Mouse (Mus musculus) hindbrain, embryonic 14.5 days (tissue): Measurements from ENCODE around the gene Syvn1. TPM values are rescaled to one million over a fixed set of nuclear protein-coding genes. Genes with fewer than 3 reads are reported as not detected.
A peak's percentile ranks its signal among the peaks of the same experiment; 100 is the strongest.
"Not testable (repeated sequence)": the region's sequence is repeated elsewhere in the genome, so short reads cannot be mapped to it uniquely, and the experiment has no call there.

Source experiments
- ATAC-seq: fragments of 200-750 bp; cut with Nextera tagmentation; 2 replicates; pipeline ENCODE4 v1.8.0; 2017; ENCODE audit warnings: moderate number of reproducible peaks, mild to moderate bottlenecking, moderate TSS enrichment, moderate library complexity; ENCODE audit not compliant: low FRiP score
- DNase-seq: peaks from one replicate; pipeline ENCODE4 v3.0.0-alpha.2; 2015; ENCODE audit warnings: low spot score
- H3K27ac ChIP-seq: fragments of 300-500 bp; sonication (generic); 2 replicates; pipeline ENCODE4 v1.5.1; 2014; ENCODE audit warnings: mild to moderate bottlenecking, moderate library complexity
- H3K27me3 ChIP-seq: fragments of 300-500 bp; sonication (generic); 2 replicates; pipeline ENCODE4 v1.6.1; 2014; ENCODE audit warnings: mild to moderate bottlenecking, low read length, mixed read lengths; ENCODE audit not compliant: control insufficient read depth, insufficient read depth
- H3K36me3 ChIP-seq: fragments of 300-500 bp; sonication (generic); replicated peaks from 2 replicates; pipeline ENCODE4 v1.6.1; 2014; ENCODE audit not compliant: control insufficient read depth, insufficient read depth
- H3K4me1 ChIP-seq: fragments of 300-500 bp; sonication (generic); replicated peaks from 2 replicates; pipeline ENCODE4 v1.6.1; 2014; ENCODE audit warnings: antibody characterized with exemption, low read length, mixed read lengths; ENCODE audit not compliant: control insufficient read depth, insufficient read depth
- H3K4me2 ChIP-seq: fragments of 300-500 bp; sonication (generic); replicated peaks from 2 replicates; pipeline ENCODE4 v1.6.1; 2014; ENCODE audit warnings: mild to moderate bottlenecking, moderate library complexity
- H3K4me3 ChIP-seq: fragments of 300-500 bp; sonication (generic); replicated peaks from 2 replicates; pipeline ENCODE4 v1.5.1; 2014; ENCODE audit warnings: mild to moderate bottlenecking, low read length
- H3K9ac ChIP-seq: fragments of 300-500 bp; sonication (generic); 2 replicates; pipeline ENCODE4 v1.6.1; 2014
- H3K9me3 ChIP-seq: fragments of 300-500 bp; sonication (generic); 2 replicates; pipeline ENCODE4 v1.6.1; 2016; ENCODE audit warnings: low read length; ENCODE audit not compliant: control insufficient read depth
- WGBS: fragments of 180-500 bp; shearing (Covaris S2); extraction: QIAGEN DNeasy Blood & Tissue Kit; methylation state at CpG from one replicate; pipeline ENCODE4 v1.1.7; 2014; 5-methylcytosine and 5-hydroxymethylcytosine counted together
- polyA plus RNA-seq: library from polyadenylated mRNA; unstranded; fragments of >200 nt; fragmentation: Nextera tagmentation; extraction: Ambion mirVana; gene quantifications from 2 replicates; pipeline ENCODE4 v1.2.1, GENCODE M21; 2014

The Syvn1 gene
- polyA plus RNA-seq, 1 experiment from 2014 or later: 28.7 TPM

- Histone ChIP-seq H3K4me1 (no peaks in the 10 kb centered on the region), H3K27me3 (no peaks in the 10 kb centered on the region), H3K9ac (no peak overlapping the region), H3K4me3 (no peak overlapping the region), H3K36me3 (no peaks in the 10 kb centered on the region), H3K27ac (no peak overlapping the region), H3K9me3 (no peaks in the 10 kb centered on the region), H3K4me2 (no peak overlapping the region)
- no peak for ATAC-seq
- DNase-seq: no peak
Measured at GRCm38 (mm10) chr19:6037695-6038094, 8.7 kb upstream of the Syvn1 start.

- 85% methylated on average over 7 of the region's 7 CpGs for WGBS
- H3K4me2 ChIP-seq: no peak overlapping the region
- H3K36me3 ChIP-seq: no peaks in the 10 kb centered on the region
- DNase-seq: no peak
- H3K27ac ChIP-seq: no peak overlapping the region
- ATAC-seq: no peak
- H3K9ac ChIP-seq: no peak overlapping the region
- no peaks in the 10 kb centered on the region for H3K9me3 ChIP-seq
- no peaks in the 10 kb centered on the region for H3K27me3 ChIP-seq
- H3K4me3 ChIP-seq: no peak overlapping the region
- no peaks in the 10 kb centered on the region for H3K4me1 ChIP-seq
Measured at GRCm38 (mm10) chr19:6038326-6038725, 8.1 kb upstream of the Syvn1 start.

- DNase-seq: no peak
- H3K4me2 ChIP-seq: no peak overlapping the region
- H3K9ac ChIP-seq: no peak overlapping the region
Measured at GRCm38 (mm10) chr19:6040002-6040401, 6.4 kb upstream of the Syvn1 start.

GRCm38 (mm10) chr19:6042293-6042692 is 4.1 kb upstream of the Syvn1 start:
- Histone ChIP-seq H3K4me1 (peaks cover 10% of the 10 kb centered on the region), H3K4me2 (no peak overlapping the region), H3K9ac (peak overlapping the region; percentile 24; the same call in 1 of the 2 replicates), H3K9me3 (no peaks in the 10 kb centered on the region), H3K27me3 (no peaks in the 10 kb centered on the region), H3K27ac (no peak overlapping the region), H3K4me3 (no peak overlapping the region), H3K36me3 (no peaks in the 10 kb centered on the region)
- ATAC-seq (no peak), DNase-seq (no peak)
- whole genome bisulfite sequencing: 76% methylated on average over 9 of the region's 9 CpGs

More at GRCm38 (mm10) chr19:6040002-6040401, 6.4 kb upstream of the Syvn1 start:
- Histone ChIP-seq H3K27me3 (no peaks in the 10 kb centered on the region), H3K36me3 (no peaks in the 10 kb centered on the region), H3K27ac (no peak overlapping the region), H3K9me3 (no peaks in the 10 kb centered on the region), H3K4me1 (peaks cover 2% of the 10 kb centered on the region), H3K4me3 (no peak overlapping the region)
- no peak for ATAC-seq

DNA sequence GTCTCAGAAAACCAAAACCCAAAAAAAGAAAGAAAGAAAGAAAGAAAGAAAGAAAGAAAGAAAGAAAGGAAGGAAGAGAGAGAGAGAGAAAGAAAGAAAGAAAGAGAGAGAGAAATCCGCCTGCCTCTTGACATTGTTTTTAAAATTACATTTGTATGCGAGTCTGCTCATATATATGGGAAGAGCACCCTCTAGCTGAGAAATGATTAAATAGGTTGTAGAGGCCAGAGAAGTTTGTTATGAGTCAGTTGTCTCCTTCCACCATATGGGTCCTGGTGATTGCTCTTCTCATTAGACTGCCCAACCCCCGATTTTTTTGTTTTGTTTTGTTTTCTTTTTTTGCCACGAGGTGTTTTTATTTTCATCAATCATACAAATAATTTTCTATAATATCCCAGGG is 2.3 kb upstream of the Syvn1 start:
- H3K27ac ChIP-seq, H3K9ac ChIP-seq, H3K4me2 ChIP-seq, H3K4me3 ChIP-seq, ATAC-seq, H3K27me3 ChIP-seq, H3K9me3 ChIP-seq: not testable (repeated sequence)
- peaks cover 21% of the 10 kb centered on the region for H3K4me1 ChIP-seq
- H3K36me3 ChIP-seq: peaks cover 12% of the 10 kb centered on the region
- 67% methylated on average over 4 of the region's 4 CpGs for WGBS
- DNase-seq: peak; percentile 62

DNA sequence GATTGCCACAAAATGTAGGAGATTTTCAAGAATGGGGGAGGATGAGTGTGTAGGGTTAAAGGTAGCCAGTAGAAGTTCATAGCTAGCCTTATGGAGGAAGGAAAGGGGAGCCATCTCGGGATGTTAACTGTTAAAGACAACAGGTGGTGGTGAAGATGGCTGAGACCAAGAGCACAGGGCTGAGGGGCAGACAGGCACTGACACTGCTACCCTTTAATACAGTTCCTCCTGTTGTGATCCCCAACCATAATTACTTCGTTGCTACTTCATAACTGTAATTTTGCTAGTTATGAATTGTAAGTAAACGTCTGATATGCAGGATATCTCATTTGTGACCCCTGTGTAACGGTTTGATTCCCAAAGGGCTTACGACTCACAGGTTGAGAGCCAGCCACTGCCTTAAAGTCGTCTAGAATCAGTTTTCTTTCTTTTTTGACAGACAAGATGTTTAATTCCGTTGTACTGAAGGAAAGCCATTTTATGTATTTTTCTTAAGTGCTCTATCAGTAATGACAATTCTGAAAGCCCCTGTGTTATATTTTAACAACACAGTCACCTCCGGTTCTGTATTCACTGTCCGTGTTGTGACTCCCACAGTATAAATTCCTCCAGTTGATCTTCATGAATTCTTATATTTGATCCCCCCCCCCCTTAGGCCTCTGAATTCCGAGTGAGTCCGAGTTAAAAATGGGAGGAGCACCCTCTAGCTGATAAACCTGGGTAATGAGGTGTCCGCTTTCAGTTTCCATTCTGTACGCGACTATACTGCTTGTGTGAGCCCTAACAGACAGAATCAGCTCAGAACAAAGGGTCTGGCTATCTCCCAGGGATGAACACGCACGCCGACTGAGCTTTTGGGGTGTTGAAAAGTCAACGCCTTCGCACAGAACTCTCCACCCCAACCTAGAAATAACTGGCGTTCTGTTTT is 746 bp upstream of the Syvn1 start:
- Histone ChIP-seq H3K27ac (peak overlapping the region; percentile 99), H3K9ac (peak overlapping the region; percentile 85), H3K27me3 (no peaks in the 10 kb centered on the region), H3K4me2 (peak overlapping the region; percentile 98), H3K9me3 (no peaks in the 10 kb centered on the region), H3K4me1 (peaks cover 21% of the 10 kb centered on the region), H3K4me3 (peak overlapping the region; percentile 98), H3K36me3 (peaks cover 28% of the 10 kb centered on the region)
- 22% methylated on average over 20 of the region's 20 CpGs for WGBS
- DNase-seq (no peak), ATAC-seq (peak; percentile 31)

DNA sequence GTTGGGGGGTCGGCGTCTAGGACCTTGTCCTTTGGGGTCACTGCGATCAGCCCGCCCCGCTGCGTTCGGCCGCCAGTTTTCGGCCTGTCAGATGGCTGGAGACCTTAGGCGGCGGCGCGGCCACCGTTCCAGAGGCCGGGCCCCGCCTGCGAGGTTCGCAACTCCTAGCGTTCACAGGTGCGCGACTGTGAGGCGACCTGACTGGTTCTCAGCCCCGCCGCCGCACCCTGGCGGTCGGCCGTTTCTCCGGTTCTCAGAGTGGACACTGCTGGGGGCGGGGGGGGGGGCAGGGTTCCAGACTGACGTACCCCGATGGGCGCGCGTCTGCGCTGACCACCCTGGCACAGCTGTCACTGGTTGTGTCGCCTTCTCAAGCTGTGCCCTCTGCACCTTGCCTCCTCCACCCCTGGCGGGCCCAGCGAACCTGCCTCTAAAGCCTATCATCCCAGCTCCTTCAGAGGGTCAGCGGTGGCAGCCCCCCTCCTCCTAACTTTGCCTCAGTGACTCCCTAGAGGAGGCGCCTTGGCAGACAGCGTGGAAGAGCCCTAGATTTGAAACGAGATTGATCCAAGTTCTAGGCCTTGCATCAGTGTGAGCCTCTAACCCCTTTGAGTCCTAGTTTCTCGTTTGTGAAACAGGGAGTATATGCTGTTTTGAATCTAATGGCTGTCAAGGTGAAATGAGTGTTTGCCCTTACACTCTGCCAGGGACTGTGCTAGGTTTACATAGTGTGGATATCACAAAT is 950 bp downstream of the Syvn1 start:
- DNase-seq: no peak
- Histone ChIP-seq H3K9ac (peak overlapping the region; percentile 85), H3K4me1 (peaks cover 21% of the 10 kb centered on the region), H3K36me3 (peaks cover 45% of the 10 kb centered on the region), H3K27ac (peak overlapping the region; percentile 99), H3K9me3 (no peaks in the 10 kb centered on the region), H3K4me2 (peak overlapping the region; percentile 98), H3K27me3 (no peaks in the 10 kb centered on the region), H3K4me3 (peak overlapping the region; percentile 98)
- WGBS: 2% methylated on average over 44 of the region's 44 CpGs
- ATAC-seq: peak; percentile 6

- 81% methylated on average over 8 of the region's 8 CpGs for WGBS
- Histone ChIP-seq H3K27me3 (no peaks in the 10 kb centered on the region), H3K4me2 (peak overlapping the region; percentile 98), H3K27ac (no peak overlapping the region), H3K9ac (peak overlapping the region; percentile 85), H3K4me3 (peak overlapping the region; percentile 98), H3K4me1 (peaks cover 21% of the 10 kb centered on the region), H3K9me3 (no peaks in the 10 kb centered on the region), H3K36me3 (peaks cover 50% of the 10 kb centered on the region)
- DNase-seq (no peak), ATAC-seq (no peak)
Measured at GRCm38 (mm10) chr19:6047899-6048166, 1.5 kb downstream of the Syvn1 start.

GRCm38 (mm10) chr19:6048681-6049410 is 2.5 kb downstream of the Syvn1 start:
- Histone ChIP-seq H3K4me2 (no peak overlapping the region), H3K27me3 (no peaks in the 10 kb centered on the region), H3K4me3 (no peak overlapping the region), H3K27ac (no peak overlapping the region), H3K9ac (no peak overlapping the region), H3K36me3 (peaks cover 60% of the 10 kb centered on the region), H3K9me3 (no peaks in the 10 kb centered on the region), H3K4me1 (peaks cover 21% of the 10 kb centered on the region)
- DNase-seq (no peak), ATAC-seq (no peak)
- WGBS: 94% methylated on average over 11 of the region's 11 CpGs
